Mouse (Mus musculus): ENCODE measurements around the gene Sema6d.

- TF ChIP-seq CTCF (IDR thresholded peaks at IDR 0.05; ENCODE audit: low read depth) (no peak), EP300 (IDR thresholded peaks at IDR 0.05; ENCODE audit: low read depth) (no peak)
Observed at GRCm38 (mm10) chr2:124071380-124071779, 18.4 kb upstream of the Sema6d start.

Measured in liver, postnatal 0 days (tissue).